In genomic region chr17:34931735-34932098, GRCm38 (mm10) we compare ENCODE assay signal across 10 mouse cellular contexts. TPM values are rescaled to one million over a fixed set of nuclear protein-coding genes. Genes with fewer than 3 reads are reported as not detected.
DNase-seq lines count a peak whose midpoint lies in the region; ATAC-seq and TF ChIP-seq lines count a peak whose summit lies in the region.
"Had no signal": no experiment of that assay in that cellular context is flagged by ENCODE, and none has a peak within 500 bp of the region (broad histone marks: within the 10 kb centered on the region; RNA-seq: fewer than 3 reads in every experiment).

No protein-coding gene starts in this region.

- TF ChIP-seq EP300 in stomach, postnatal 0 days (optimal IDR thresholded peaks at IDR 0.05), result no peak

- POLR2A ChIA-PET in Patski (lab: Charles Lee), result interaction anchor here (0.5 to 1.5 kb wide), 4 partner anchors 16 to 216 kb away, joined by 3 to 8 read pairs (median 4); no protein-coding TSS in a partner anchor

- peak overlapping the region; percentile 80 for H3K27ac ChIP-seq in intestine, postnatal 0 days (ENCODE audit: low read depth, low read length)
- H3K27ac ChIP-seq in midbrain, embryonic 13.5 days, result peak overlapping the region; percentile 52
- peak overlapping the region; percentile 58; the same call in 1 of the 2 replicates for H3K27ac ChIP-seq in stomach, postnatal 0 days (replicated peaks)

- peak overlapping the region; percentile 77 for H3K9ac ChIP-seq in intestine, postnatal 0 days (ENCODE audit: low read depth, low read length)
- peak overlapping the region; percentile 81 for H3K9ac ChIP-seq in midbrain, embryonic 13.5 days (replicated peaks)
- peak overlapping the region; percentile 78 for H3K9ac ChIP-seq in stomach, postnatal 0 days (ENCODE audit: low read length)

- no peak for TF ChIP-seq CTCF in Patski (IDR thresholded peaks at IDR 0.05)
- TF ChIP-seq CTCF in intestine, postnatal 0 days (IDR thresholded peaks at IDR 0.05; ENCODE audit: low read depth), result no peak
- no peak for TF ChIP-seq CTCF in stomach, postnatal 0 days (IDR thresholded peaks at IDR 0.05; ENCODE audit: low read depth)

- CTCF ChIA-PET in Patski (lab: Charles Lee), result interaction anchor here (0.8 to 2.2 kb wide), 2 partner anchors 12 to 15 kb away, joined by 3 to 6 read pairs; no protein-coding TSS in a partner anchor

- peak overlapping the region; percentile 95 for H3K4me2 ChIP-seq in intestine, postnatal 0 days (replicated peaks; ENCODE audit: low read depth)
- H3K4me2 ChIP-seq in midbrain, embryonic 13.5 days (replicated peaks), result peak overlapping the region; percentile 94
- peak overlapping the region; percentile 97 for H3K4me2 ChIP-seq in stomach, postnatal 0 days (replicated peaks; ENCODE audit: low read depth)

- H3K4me3 ChIP-seq in intestine, postnatal 0 days (ENCODE audit: low read depth, low read length), result peak overlapping the region; percentile 77
- H3K4me3 ChIP-seq in midbrain, embryonic 13.5 days (replicated peaks), result peak overlapping the region; percentile 63
- H3K4me3 ChIP-seq in stomach, postnatal 0 days (ENCODE audit: low read depth, low read length), result peak overlapping the region; percentile 74

- 7% methylated on average over 14 of the region's 14 CpGs for WGBS in intestine, postnatal 0 days
- 7% methylated on average over 14 of the region's 14 CpGs for WGBS in midbrain, embryonic 13.5 days
- WGBS in stomach, postnatal 0 days, result 9% methylated on average over 14 of the region's 14 CpGs

- H3K36me3 ChIP-seq in intestine, postnatal 0 days (ENCODE audit: control insufficient read depth, insufficient read depth), result peaks cover 43% of the 10 kb centered on the region
- H3K36me3 ChIP-seq in midbrain, embryonic 13.5 days, result peaks cover 18% of the 10 kb centered on the region
- no peaks in the 10 kb centered on the region; the same call in 1 of the 2 replicates for H3K36me3 ChIP-seq in stomach, postnatal 0 days (ENCODE audit: control insufficient read depth, insufficient read depth, low read length)

- no peaks in the 10 kb centered on the region for H3K9me3 ChIP-seq in intestine, postnatal 0 days (ENCODE audit: control insufficient read depth)
- no peaks in the 10 kb centered on the region for H3K9me3 ChIP-seq in midbrain, embryonic 13.5 days
- no peaks in the 10 kb centered on the region for H3K9me3 ChIP-seq in stomach, postnatal 0 days (ENCODE audit: control insufficient read depth, low read length)

- ATAC-seq in Patski, result peak; percentile 5
- 0 out of 2 replicates have a peak, but pooled peaks have one; percentile 15 for ATAC-seq in erythroid progenitor cell, adult 5-6 weeks (replicated peaks; ENCODE audit: low FRiP score, poor library complexity, severe bottlenecking)
- 0 out of 2 replicates have a peak, but pooled peaks have one; percentile 2 for ATAC-seq in intestine, postnatal 0 days
- no peak for ATAC-seq in midbrain, embryonic 13.5 days
- ATAC-seq in stomach, postnatal 0 days (ENCODE audit: low FRiP score, low TSS enrichment), result no peak; the same call in none of the 2 replicates

- in situ Hi-C loops in Patski (cut with MboI; ENCODE audit: low pct_unique_long_range_greater_than_20kb), result no loop called here

- H3K4me1 ChIP-seq in intestine, postnatal 0 days (replicated peaks; ENCODE audit: control insufficient read depth, insufficient read depth, low read length), result no peaks in the 10 kb centered on the region
- peaks cover 13% of the 10 kb centered on the region for H3K4me1 ChIP-seq in midbrain, embryonic 13.5 days (replicated peaks)
- peaks cover 3% of the 10 kb centered on the region; the same call in 1 of the 2 replicates for H3K4me1 ChIP-seq in stomach, postnatal 0 days (replicated peaks; ENCODE audit: control insufficient read depth, insufficient read depth)

- H3K27me3 ChIP-seq in Patski, result no peaks in the 10 kb centered on the region
- H3K27me3 ChIP-seq in intestine, postnatal 0 days (replicated peaks; ENCODE audit: control insufficient read depth, insufficient read depth, low read length), result no peaks in the 10 kb centered on the region
- no peaks in the 10 kb centered on the region for H3K27me3 ChIP-seq in midbrain, embryonic 13.5 days
- H3K27me3 ChIP-seq in stomach, postnatal 0 days (ENCODE audit: control insufficient read depth, insufficient read depth, low read length), result no peaks in the 10 kb centered on the region

- DNase-seq in kidney, adult 9 months, result peak; percentile 42
- no peak for DNase-seq in kidney, adult 11 months
- DNase-seq in Patski (ENCODE audit: low read depth, low spot score), result no peak
- peak; percentile 54 for DNase-seq in stomach, postnatal 0 days (ENCODE audit: low spot score)
- no peak for DNase-seq in gastrocnemius, adult 18-20 months (ENCODE audit: low spot score)

RNA-seq across cellular contexts. Expression of gene Neu1, which starts 0.7 kb away (rescaled TPM):
- 75.4 TPM for polyA plus RNA-seq in Patski (2021)
- 3.8 and 5.0 TPM in 2 replicates for total RNA-seq in erythroid progenitor cell, adult 5-6 weeks (2015; ENCODE audit: low replicate concordance)
- 3.9 and 5.1 TPM in 2 replicates for total RNA-seq in erythroid progenitor cell, adult 5-6 weeks (2017; ENCODE audit: low replicate concordance)
- 522 and 580 TPM in 2 replicates for polyA plus RNA-seq in intestine, postnatal 0 days (2015; fragmentation: Nextera tagmentation; extraction: Ambion mirVana)
- 25.5 and 25.9 TPM in 2 replicates for polyA plus RNA-seq in midbrain, embryonic 13.5 days (2015; fragmentation: Nextera tagmentation; extraction: Ambion mirVana)
- 18.3 and 18.9 TPM in 2 replicates for polyA plus RNA-seq in stomach, postnatal 0 days (2015; fragmentation: Nextera tagmentation; extraction: Ambion mirVana)
- 10 to 100 TPM in 1 of 2 experiments, 1 to 10 TPM in 1; 9.1 to 10.2 TPM for total RNA-seq in gastrocnemius, adult 18-20 months (2021)

RNA-seq across cellular contexts. Expression of gene Slc44a4, which starts 17.5 kb away (rescaled TPM):
- polyA plus RNA-seq in Patski (2021), result 0.37 TPM
- not detected in 2 replicates for total RNA-seq in erythroid progenitor cell, adult 5-6 weeks (2015; ENCODE audit: low replicate concordance)
- total RNA-seq in erythroid progenitor cell, adult 5-6 weeks (2017; ENCODE audit: low replicate concordance), result not detected in 2 replicates
- polyA plus RNA-seq in intestine, postnatal 0 days (2015; fragmentation: Nextera tagmentation; extraction: Ambion mirVana), result 119 and 128 TPM in 2 replicates
- polyA plus RNA-seq in midbrain, embryonic 13.5 days (2015; fragmentation: Nextera tagmentation; extraction: Ambion mirVana), result 0.09 TPM in 1 of 2 replicates, not detected in the other
- 31.2 and 33.1 TPM in 2 replicates for polyA plus RNA-seq in stomach, postnatal 0 days (2015; fragmentation: Nextera tagmentation; extraction: Ambion mirVana)
- not detected for total RNA-seq in gastrocnemius, adult 18-20 months (2021)
- total RNA-seq: common myeloid progenitor, adult 5-6 weeks had no signal

RNA-seq across cellular contexts. Expression of gene Hspa1b, which starts 27.3 kb away (rescaled TPM):
- polyA plus RNA-seq in Patski (2021), result 47.3 TPM
- 2.5 and 4.0 TPM in 2 replicates for total RNA-seq in erythroid progenitor cell, adult 5-6 weeks (2015; ENCODE audit: low replicate concordance)
- 1.0 and 3.3 TPM in 2 replicates for total RNA-seq in erythroid progenitor cell, adult 5-6 weeks (2017; ENCODE audit: low replicate concordance)
- polyA plus RNA-seq in intestine, postnatal 0 days (2015; fragmentation: Nextera tagmentation; extraction: Ambion mirVana), result 0.64 and 1.1 TPM in 2 replicates
- 0.10 and 0.11 TPM in 2 replicates for polyA plus RNA-seq in midbrain, embryonic 13.5 days (2015; fragmentation: Nextera tagmentation; extraction: Ambion mirVana)
- 3.0 TPM in 2 replicates for polyA plus RNA-seq in stomach, postnatal 0 days (2015; fragmentation: Nextera tagmentation; extraction: Ambion mirVana)
- total RNA-seq in gastrocnemius, adult 18-20 months (2021), result 10 to 100 TPM; 11.4 to 94.8 TPM

RNA-seq across cellular contexts. Expression of gene Ehmt2, which starts 33.4 kb away (rescaled TPM):
- 200 TPM for polyA plus RNA-seq in Patski (2021)
- 15.1 and 28.5 TPM in 2 replicates for total RNA-seq in erythroid progenitor cell, adult 5-6 weeks (2015; ENCODE audit: low replicate concordance)
- 7.0 and 8.3 TPM in 2 replicates for total RNA-seq in erythroid progenitor cell, adult 5-6 weeks (2017; ENCODE audit: low replicate concordance)
- polyA plus RNA-seq in intestine, postnatal 0 days (2015; fragmentation: Nextera tagmentation; extraction: Ambion mirVana), result 35.8 and 40.3 TPM in 2 replicates
- 105 and 114 TPM in 2 replicates for polyA plus RNA-seq in midbrain, embryonic 13.5 days (2015; fragmentation: Nextera tagmentation; extraction: Ambion mirVana)
- polyA plus RNA-seq in stomach, postnatal 0 days (2015; fragmentation: Nextera tagmentation; extraction: Ambion mirVana), result 23.8 and 26.2 TPM in 2 replicates
- total RNA-seq in gastrocnemius, adult 18-20 months (2021), result 10 to 100 TPM; 26.7 to 29.5 TPM

RNA-seq across cellular contexts. Expression of gene C2, which starts 33.7 kb away (rescaled TPM):
- 0.65 TPM for polyA plus RNA-seq in Patski (2021)
- 15.5 and 23.5 TPM in 2 replicates for total RNA-seq in erythroid progenitor cell, adult 5-6 weeks (2015; ENCODE audit: low replicate concordance)
- total RNA-seq in erythroid progenitor cell, adult 5-6 weeks (2017; ENCODE audit: low replicate concordance), result 1.8 TPM in 1 of 2 replicates, not detected in the other
- 60.3 and 66.2 TPM in 2 replicates for polyA plus RNA-seq in intestine, postnatal 0 days (2015; fragmentation: Nextera tagmentation; extraction: Ambion mirVana)
- 1.2 and 2.1 TPM in 2 replicates for polyA plus RNA-seq in midbrain, embryonic 13.5 days (2015; fragmentation: Nextera tagmentation; extraction: Ambion mirVana)
- polyA plus RNA-seq in stomach, postnatal 0 days (2015; fragmentation: Nextera tagmentation; extraction: Ambion mirVana), result 4.8 and 5.5 TPM in 2 replicates
- total RNA-seq in gastrocnemius, adult 18-20 months (2021), result 1 to 10 TPM; 1.5 to 1.6 TPM
- total RNA-seq: neutrophil, adult 5-6 weeks had no signal

Comparison
In these comparisons a context has a peak if more than half of its experiments do, and no peak if none do; other contexts are left out.
1. DNase-seq: peak in kidney, adult 9 months (single experiment) and stomach, postnatal 0 days (single experiment); none in kidney, adult 11 months (single experiment), Patski (single experiment) and gastrocnemius, adult 18-20 months (single experiment).
2. ATAC-seq: peak in Patski (single experiment), erythroid progenitor cell, adult 5-6 weeks (single experiment) and intestine, postnatal 0 days (single experiment); none in midbrain, embryonic 13.5 days (single experiment) and stomach, postnatal 0 days (single experiment).
3. RNA of gene Slc44a4, which starts 17.5 kb away (polyA plus RNA-seq): 119 to 128 TPM in intestine, postnatal 0 days and 31.2 to 33.1 TPM in stomach, postnatal 0 days; 0.37 TPM in Patski (single experiment) and 0.09 TPM in midbrain, embryonic 13.5 days; every median in the first group is over 10 times any median in the second.
4. RNA of gene Hspa1b, which starts 27.3 kb away (polyA plus RNA-seq): 47.3 TPM in Patski (single experiment); 3.0 TPM in stomach, postnatal 0 days, 0.64 to 1.1 TPM in intestine, postnatal 0 days and 0.10 to 0.11 TPM in midbrain, embryonic 13.5 days; every median in the first group is over 10 times any median in the second.
5. Peak in every context shown above with its lines, with median percentiles within 50 percentile points of each other: H3K27ac ChIP-seq, H3K4me2 ChIP-seq, H3K4me3 ChIP-seq and H3K9ac ChIP-seq.